Mouse (Mus musculus): Measurements from ENCODE around the gene Babam2.
"Not testable (repeated sequence)": the region's sequence is repeated elsewhere in the genome, so short reads cannot be mapped to it uniquely, and the experiment has no call there.

Babam2 gene

GRCm38 (mm10) chr5:31831587-31831986 lies 134.1 kb downstream of the Babam2 start:
- no peak for DNase-seq (ENCODE audit: low spot score)

DNA sequence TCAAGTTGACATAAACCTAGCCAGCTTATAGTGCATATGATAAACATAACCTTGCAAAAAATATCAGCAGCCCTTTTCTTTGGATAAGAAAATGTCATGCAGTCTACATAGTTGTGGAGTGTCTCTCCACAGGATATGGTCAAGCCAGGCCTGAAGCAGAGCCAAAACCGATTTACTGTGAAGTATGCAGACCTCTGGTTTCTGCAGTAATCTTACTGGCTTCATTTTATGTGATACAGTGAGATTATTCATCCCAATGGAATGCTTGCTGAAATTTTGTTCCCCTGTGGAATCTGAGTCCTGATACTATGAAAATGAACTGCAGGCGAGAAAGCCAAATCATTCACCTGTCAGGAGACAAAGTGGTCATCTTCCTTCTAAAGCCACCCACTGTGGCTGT lies 138.2 kb downstream of the Babam2 start:
- DNase-seq (ENCODE audit: low spot score): no peak

GRCm38 (mm10) chr5:31839973-31840372 lies 142.5 kb downstream of the Babam2 start:
- DNase-seq (ENCODE audit: low spot score): no peak

DNA sequence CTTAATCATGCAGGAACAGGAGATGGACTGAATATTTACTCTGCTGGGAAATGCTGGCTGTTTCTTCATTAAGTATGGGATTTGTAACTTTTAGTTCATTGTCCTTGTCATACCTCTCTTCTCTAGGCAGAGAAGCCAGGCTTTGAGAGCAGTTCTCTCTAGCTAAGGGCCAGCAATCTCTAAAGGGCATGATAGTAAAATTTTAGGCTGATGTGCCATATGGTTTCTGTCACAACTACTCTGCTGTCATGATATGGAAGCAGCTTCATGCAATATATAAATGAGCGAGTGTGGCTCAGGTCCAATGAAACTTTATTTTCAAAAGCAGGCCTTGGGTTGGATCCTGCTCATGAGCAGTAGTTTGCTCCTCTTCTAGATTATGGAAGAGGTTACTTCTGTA lies 142.9 kb downstream of the Babam2 start:
- DNase-seq (ENCODE audit: low spot score): no peak

- no peak for DNase-seq (ENCODE audit: low spot score)
Measured at GRCm38 (mm10) chr5:31844856-31845255, 147.4 kb downstream of the Babam2 start.

GRCm38 (mm10) chr5:31846971-31847370 lies 149.5 kb downstream of the Babam2 start:
- DNase-seq (ENCODE audit: low spot score): no peak

DNA sequence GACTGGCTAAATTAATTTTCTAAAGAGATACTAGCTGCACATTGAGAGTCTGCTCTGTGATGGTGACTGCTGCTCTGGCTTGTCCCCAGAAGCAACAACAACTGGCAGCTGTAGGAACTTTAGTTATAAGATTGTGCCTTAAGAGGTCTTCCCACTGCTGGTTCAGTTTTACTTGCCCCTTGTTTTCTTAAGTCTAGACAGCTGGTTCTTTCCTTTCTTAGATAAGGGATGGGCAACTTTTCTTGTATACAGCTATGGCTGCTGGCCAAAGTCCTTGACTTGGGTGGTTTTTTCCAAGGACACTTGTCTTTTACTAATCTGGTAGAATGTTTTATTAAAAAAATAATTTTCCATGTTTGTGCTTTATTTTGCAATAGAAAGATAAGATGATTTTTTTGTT lies 151.5 kb downstream of the Babam2 start:
- no peak for DNase-seq (ENCODE audit: low spot score)

DNA sequence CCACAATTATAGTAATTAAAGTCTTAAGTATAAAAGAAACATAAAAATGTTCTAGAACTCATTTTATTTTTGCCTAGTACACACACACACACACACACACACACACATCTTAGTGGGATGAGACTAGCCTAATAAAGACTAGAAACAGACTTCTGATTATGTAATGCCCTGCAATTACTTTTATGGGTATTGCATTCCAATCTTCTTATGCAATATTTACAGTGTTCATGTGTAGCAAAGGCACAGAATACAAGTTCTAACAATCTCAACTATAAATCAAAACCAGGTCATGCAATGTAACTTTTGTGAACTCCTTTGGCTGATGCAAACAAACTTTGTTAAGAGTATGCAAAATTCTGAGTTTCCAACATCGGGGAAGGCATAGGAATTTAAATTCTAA lies 155.3 kb downstream of the Babam2 start:
- no peak for DNase-seq (ENCODE audit: low spot score)

DNA sequence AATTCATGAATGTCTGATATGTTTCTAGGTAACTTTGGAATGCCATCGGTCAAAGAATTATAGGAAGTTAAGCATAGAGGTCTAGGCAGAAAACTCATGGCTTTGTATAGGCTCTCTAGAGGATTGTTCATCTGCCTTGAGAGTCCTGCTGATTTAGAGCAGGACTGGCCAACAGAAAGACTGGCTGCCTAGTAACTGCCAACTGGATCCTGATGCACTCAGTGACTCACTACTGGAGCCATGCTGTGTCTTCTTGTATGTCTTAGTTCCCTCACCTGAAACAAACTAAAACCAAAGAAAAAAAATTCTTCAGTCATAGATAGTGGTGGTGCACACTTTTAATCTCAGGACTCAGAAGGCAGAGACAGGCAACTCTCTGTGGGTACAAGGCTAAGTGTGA lies 156.3 kb downstream of the Babam2 start:
- no peak for DNase-seq (ENCODE audit: low spot score)

DNA sequence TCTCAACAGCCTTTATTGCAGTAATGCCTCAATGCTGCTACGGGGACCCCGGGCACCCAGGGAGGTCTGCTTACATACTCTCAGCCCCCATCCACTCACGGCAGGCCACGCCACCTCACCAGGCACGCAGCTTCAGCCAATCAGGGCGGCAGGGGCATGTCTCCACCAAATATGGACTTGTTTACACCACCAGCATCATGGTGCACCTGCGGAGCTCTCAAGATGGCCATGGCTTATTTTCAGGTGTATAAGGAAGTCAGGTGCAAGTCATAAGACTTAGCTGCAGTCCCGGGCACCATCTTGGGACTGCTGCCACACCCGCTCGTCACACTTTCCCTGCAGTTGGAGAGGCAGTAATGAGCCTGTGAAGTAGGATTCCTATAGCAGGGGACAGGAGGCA lies 161.4 kb downstream of the Babam2 start:
- DNase-seq (ENCODE audit: low spot score): not testable (repeated sequence)

- no peak for DNase-seq (ENCODE audit: low spot score)
Measured at GRCm38 (mm10) chr5:31860426-31860825, 162.9 kb downstream of the Babam2 start.

GRCm38 (mm10) chr5:31860831-31861624 lies 163.5 kb downstream of the Babam2 start:
- DNase-seq (ENCODE audit: low spot score): no peak

DNA sequence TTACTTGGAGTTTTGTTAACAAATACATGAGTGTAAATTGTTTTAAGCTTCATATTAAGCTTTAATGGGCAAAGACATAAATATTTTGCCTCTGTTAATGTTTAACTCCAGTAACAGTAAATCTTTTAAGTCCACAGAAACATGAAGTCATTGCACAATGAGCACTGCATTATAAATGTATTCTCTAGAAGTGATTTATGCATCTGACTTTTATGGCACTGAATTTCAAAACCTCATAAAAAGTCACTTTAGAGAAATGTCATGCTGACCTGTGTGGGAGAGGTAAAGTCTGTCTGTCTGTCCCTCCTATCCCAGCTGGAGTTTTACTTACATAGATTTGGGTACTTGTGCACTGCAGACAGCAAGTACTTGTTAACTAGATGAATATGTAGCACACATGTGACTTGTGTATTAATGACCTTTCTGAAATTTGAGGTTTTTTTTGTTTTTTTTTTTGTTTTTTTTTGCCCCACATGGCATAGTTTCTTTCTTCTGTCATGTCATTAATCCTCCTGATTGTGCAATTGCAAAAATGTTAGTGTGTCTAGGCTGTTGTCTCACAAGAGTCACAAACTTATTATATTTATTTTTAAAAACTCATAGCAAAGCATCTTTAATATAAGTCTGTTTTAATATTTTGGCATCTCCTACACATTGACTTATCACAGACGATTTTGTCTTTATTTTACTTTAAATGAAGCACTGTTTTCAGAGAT lies 165.4 kb downstream of the Babam2 start:
- no peak for DNase-seq (ENCODE audit: low spot score)

- DNase-seq (ENCODE audit: low spot score): no peak
Measured at GRCm38 (mm10) chr5:31864095-31864494, 166.6 kb downstream of the Babam2 start.

DNA sequence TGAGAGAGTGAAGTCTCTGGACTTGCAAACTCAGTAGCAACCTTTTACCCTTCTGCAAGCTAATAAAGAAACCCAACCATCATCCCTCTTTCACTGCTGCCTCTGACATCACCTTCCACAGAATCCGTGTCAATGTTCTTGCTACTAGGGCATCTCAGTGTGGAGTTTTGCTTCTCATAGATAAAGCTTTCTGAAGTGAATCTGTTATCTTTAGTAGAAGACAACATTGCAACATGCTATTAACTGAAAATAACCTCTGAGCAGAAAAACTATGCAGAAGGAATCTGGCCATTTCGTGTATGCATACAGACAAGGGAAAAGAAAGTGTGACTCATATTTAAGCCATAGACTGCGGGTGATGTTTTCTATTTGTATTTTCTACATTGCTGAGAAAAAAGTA lies 168.6 kb downstream of the Babam2 start:
- DNase-seq (ENCODE audit: low spot score): no peak

GRCm38 (mm10) chr5:31870856-31871520 lies 173.5 kb downstream of the Babam2 start:
- no peak for DNase-seq (ENCODE audit: low spot score)

GRCm38 (mm10) chr5:31873328-31873727 lies 175.8 kb downstream of the Babam2 start:
- DNase-seq (ENCODE audit: low spot score): no peak

DNA sequence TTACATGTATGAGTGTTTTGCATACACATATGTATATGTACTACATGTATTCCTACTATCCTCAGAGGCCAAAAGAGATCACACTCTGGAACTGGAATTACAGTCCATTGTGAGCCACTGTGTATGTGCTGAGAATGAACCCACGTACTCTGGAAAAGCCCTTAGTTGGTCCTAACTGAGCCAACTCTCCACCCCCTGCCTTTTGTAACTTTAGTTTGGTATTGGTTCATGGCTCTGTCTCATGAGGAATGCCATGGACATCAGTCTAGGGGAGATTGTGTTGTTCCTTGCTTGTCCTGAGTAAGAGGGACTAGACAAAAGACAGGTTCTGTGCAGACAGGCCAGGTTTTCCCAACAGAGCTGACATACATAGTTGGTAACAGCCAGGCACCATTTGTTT lies 177.1 kb downstream of the Babam2 start:
- DNase-seq (ENCODE audit: low spot score): no peak

GRCm38 (mm10) chr5:31875443-31875842 lies 178.0 kb downstream of the Babam2 start:
- DNase-seq (ENCODE audit: low spot score): no peak

- DNase-seq (ENCODE audit: low spot score): no peak
Measured at GRCm38 (mm10) chr5:31876216-31876974, 178.9 kb downstream of the Babam2 start.

DNA sequence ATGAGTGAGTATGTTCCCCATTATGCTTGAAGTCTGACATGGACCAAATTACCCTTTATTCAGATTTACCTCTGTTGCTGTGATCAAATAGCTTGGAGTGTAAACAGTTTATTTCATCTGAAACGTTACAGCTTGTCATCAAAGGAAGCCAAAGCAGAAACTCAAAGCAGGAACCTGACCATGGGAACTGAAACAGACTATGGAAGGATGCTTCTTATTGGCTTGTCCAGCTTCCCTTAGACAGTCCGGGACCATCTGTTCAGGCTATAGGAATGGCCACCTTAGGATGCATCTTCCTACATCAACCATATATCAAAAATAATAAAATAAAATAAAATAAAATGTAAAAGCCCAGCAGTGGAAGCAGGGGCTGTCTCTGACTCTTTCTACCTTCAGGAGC lies 183.0 kb downstream of the Babam2 start:
- no peak for DNase-seq (ENCODE audit: low spot score)

DNA sequence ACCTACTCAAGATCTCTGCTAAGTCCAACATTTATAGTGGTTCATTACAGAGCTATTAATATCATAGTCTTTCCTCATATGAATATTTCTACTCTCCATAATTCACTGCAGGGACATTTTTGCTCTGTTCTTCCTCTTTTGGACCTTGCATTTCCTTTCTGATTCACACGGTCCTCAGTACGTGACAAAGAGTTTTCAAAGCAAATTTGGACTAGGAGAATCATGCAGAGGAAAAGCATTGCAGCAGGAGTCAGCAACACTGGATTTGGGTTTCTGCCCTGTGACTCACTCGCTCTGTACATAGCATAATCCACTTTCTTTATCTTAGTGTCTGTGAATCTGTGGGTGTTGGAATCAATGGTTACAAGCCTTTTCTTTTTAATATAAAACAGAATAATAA lies 184.8 kb downstream of the Babam2 start:
- no peak for DNase-seq (ENCODE audit: low spot score)

All from retina, embryonic 14.5 days (tissue).